ENCODE assay signal across 13 mouse cellular contexts in the genomic region with DNA sequence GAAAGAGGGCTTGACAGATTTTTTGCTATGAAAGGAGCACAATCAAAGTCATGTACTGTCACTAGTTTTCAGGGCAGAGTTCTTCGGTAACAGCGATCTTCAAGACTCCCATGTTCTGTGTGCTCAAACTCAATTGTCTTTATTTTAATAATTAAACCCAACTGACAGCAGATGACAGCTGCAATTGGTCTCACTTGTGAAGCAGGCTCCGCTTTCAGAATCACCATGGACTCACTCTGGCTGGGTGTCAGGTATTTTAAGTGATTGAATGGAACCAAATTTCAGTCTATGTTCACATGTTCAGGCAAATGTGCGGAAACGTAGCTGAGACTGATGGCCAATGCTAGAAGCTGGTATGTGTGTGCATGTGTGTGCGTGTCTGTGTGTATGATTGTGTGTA.
"Had no signal": no experiment of that assay in that cellular context is flagged by ENCODE, and none has a peak within 500 bp of the region (broad histone marks: within the 10 kb centered on the region; RNA-seq: fewer than 3 reads in every experiment).

No protein-coding gene starts in this region.

- ATAC-seq: lung, postnatal 0 days; midbrain, embryonic 16.5 days had no signal

- H3K9ac ChIP-seq: kidney, embryonic 15.5 days; limb, embryonic 13.5 days; liver, embryonic 14.5 days; neural tube, embryonic 15.5 days; stomach, embryonic 15.5 days had no signal

- H3K9me3 ChIP-seq: kidney, embryonic 15.5 days; limb, embryonic 13.5 days; neural tube, embryonic 15.5 days; stomach, embryonic 15.5 days had no signal

- H3K27ac ChIP-seq: kidney, embryonic 15.5 days; limb, embryonic 13.5 days; liver, embryonic 14.5 days; neural tube, embryonic 15.5 days; stomach, embryonic 15.5 days had no signal

- H3K4me3 ChIP-seq: kidney, embryonic 15.5 days; limb, embryonic 13.5 days; neural tube, embryonic 15.5 days; stomach, embryonic 15.5 days had no signal

- H3K27me3 ChIP-seq: kidney, embryonic 15.5 days; neural tube, embryonic 15.5 days; stomach, embryonic 15.5 days had no signal

- DNase-seq: kidney, postnatal 14 days; left cerebral cortex, postnatal 4 days; lung, adult 2 months; lung, postnatal 36 days; thymus, adult 2 months; thymus, postnatal 25 days had no signal

- H3K4me1 ChIP-seq: kidney, embryonic 15.5 days; limb, embryonic 13.5 days; neural tube, embryonic 15.5 days; stomach, embryonic 15.5 days had no signal

- H3K36me3 ChIP-seq: kidney, embryonic 15.5 days; limb, embryonic 13.5 days; neural tube, embryonic 15.5 days; stomach, embryonic 15.5 days had no signal

- H3K4me2 ChIP-seq: kidney, embryonic 15.5 days; limb, embryonic 13.5 days; neural tube, embryonic 15.5 days; stomach, embryonic 15.5 days had no signal
